Mouse (Mus musculus) midbrain, embryonic 15.5 days (tissue): Measurements from ENCODE around the gene Mt3. TPM values are rescaled to one million over a fixed set of nuclear protein-coding genes. Genes with fewer than 3 reads are reported as not detected.

ENCODE experiments used
- ATAC-seq: fragments of 200-750 bp; cut with Nextera tagmentation; replicated peaks from 2 replicates; pipeline ENCODE4 v1.8.0; 2017; ENCODE audit warnings: moderate TSS enrichment
- H3K27ac ChIP-seq: fragments of 300-500 bp; sonication (generic); 2 replicates; pipeline ENCODE4 v1.5.1; 2015; ENCODE audit warnings: mild to moderate bottlenecking, inconsistent platforms
- H3K27me3 ChIP-seq: fragments of 300-500 bp; sonication (generic); replicated peaks from 2 replicates; pipeline ENCODE4 v1.6.1; 2015; ENCODE audit warnings: inconsistent platforms
- H3K36me3 ChIP-seq: fragments of 300-500 bp; sonication (generic); replicated peaks from 2 replicates; pipeline ENCODE4 v1.6.1; 2015; ENCODE audit warnings: inconsistent platforms
- H3K4me1 ChIP-seq: fragments of 300-500 bp; sonication (generic); 2 replicates; pipeline ENCODE4 v1.6.1; 2015; ENCODE audit warnings: inconsistent platforms
- H3K4me2 ChIP-seq: fragments of 300-500 bp; sonication (generic); 2 replicates; pipeline ENCODE4 v1.6.1; 2015; ENCODE audit warnings: inconsistent platforms, mild to moderate bottlenecking, moderate library complexity
- H3K4me3 ChIP-seq: fragments of 300-500 bp; sonication (generic); 2 replicates; pipeline ENCODE4 v1.5.1; 2015; ENCODE audit warnings: mild to moderate bottlenecking, inconsistent platforms
- H3K9ac ChIP-seq: fragments of 300-500 bp; sonication (generic); 2 replicates; pipeline ENCODE4 v1.6.1; 2015; ENCODE audit warnings: mild to moderate bottlenecking, inconsistent platforms
- H3K9me3 ChIP-seq: fragments of 300-500 bp; sonication (generic); 2 replicates; pipeline ENCODE4 v1.6.1; 2016; ENCODE audit warnings: inconsistent platforms
- WGBS: fragments of 180-500 bp; shearing (Covaris S2); methylation state at CpG from one replicate; pipeline ENCODE4 v1.1.7; 2015; ENCODE audit warnings: mixed read lengths; 5-methylcytosine and 5-hydroxymethylcytosine counted together
- polyA plus RNA-seq: library from polyadenylated mRNA; unstranded; fragments of >200 nt; fragmentation: Nextera tagmentation; extraction: Ambion mirVana; gene quantifications from 2 replicates; pipeline ENCODE4 v1.2.1, GENCODE M21; 2015

The Mt3 gene
- polyA plus RNA-seq = 158 and 189 TPM in 2 replicates

- Histone ChIP-seq H3K27ac (peak within 1 kb of the TSS; percentile 71), H3K9me3 (no peaks in the 10 kb centered on the region), H3K9ac (peak within 1 kb of the TSS; percentile 52), H3K27me3 (no peaks in the 10 kb centered on the region), H3K36me3 (no peaks in the 10 kb centered on the region), H3K4me3 (peak within 1 kb of the TSS; percentile 50), H3K4me2 (peak within 1 kb of the TSS; percentile 94), H3K4me1 (peaks cover 23% of the 10 kb centered on the region)
- 3% methylated on average over 29 of the region's 29 CpGs for WGBS
- peak; percentile 87 for ATAC-seq
Observed at GRCm38 (mm10) chr8:94152513-94153300, at the start of gene Mt3. TSS of gene Mt3 (plus strand) at chr8:94152607.

- H3K9me3 ChIP-seq = no peaks in the 10 kb centered on the region
- no peak overlapping the region for H3K4me2 ChIP-seq
- WGBS = 65% methylated on average over 5 of the region's 5 CpGs
- H3K9ac ChIP-seq = no peak overlapping the region
- H3K36me3 ChIP-seq = no peaks in the 10 kb centered on the region
- H3K27me3 ChIP-seq = no peaks in the 10 kb centered on the region
- no peak overlapping the region for H3K4me3 ChIP-seq
- no peak overlapping the region for H3K27ac ChIP-seq
- ATAC-seq = no peak
- peaks cover under 1% of the 10 kb centered on the region for H3K4me1 ChIP-seq
Observed at GRCm38 (mm10) chr8:94104146-94104545, 48.3 kb upstream of the Mt3 start.

- no peak overlapping the region for H3K27ac ChIP-seq
- H3K4me2 ChIP-seq = no peak overlapping the region
- H3K4me1 ChIP-seq = no peaks in the 10 kb centered on the region
- no peaks in the 10 kb centered on the region for H3K27me3 ChIP-seq
- no peaks in the 10 kb centered on the region for H3K36me3 ChIP-seq
- H3K4me3 ChIP-seq = no peak overlapping the region
- H3K9me3 ChIP-seq = no peaks in the 10 kb centered on the region
- 84% methylated on average over 3 of the region's 3 CpGs for WGBS
- ATAC-seq = no peak
- H3K9ac ChIP-seq = no peak overlapping the region
Observed at GRCm38 (mm10) chr8:94107871-94108270, 44.5 kb upstream of the Mt3 start.

- no peaks in the 10 kb centered on the region for H3K9me3 ChIP-seq
- H3K4me2 ChIP-seq = no peak overlapping the region
- no peak overlapping the region for H3K4me3 ChIP-seq
- no peaks in the 10 kb centered on the region for H3K36me3 ChIP-seq
- ATAC-seq = no peak
- no peak overlapping the region for H3K27ac ChIP-seq
- no peaks in the 10 kb centered on the region for H3K27me3 ChIP-seq
- no peaks in the 10 kb centered on the region for H3K4me1 ChIP-seq
- H3K9ac ChIP-seq = no peak overlapping the region
- 78% methylated on average over 6 of the region's 6 CpGs for WGBS
Observed at GRCm38 (mm10) chr8:94109396-94109795, 43.0 kb upstream of the Mt3 start.

- ATAC-seq = no peak
- 80% methylated on average over 5 of the region's 5 CpGs for WGBS
- Histone ChIP-seq H3K27me3 (no peaks in the 10 kb centered on the region), H3K9ac (no peak overlapping the region), H3K27ac (no peak overlapping the region), H3K4me1 (no peaks in the 10 kb centered on the region), H3K36me3 (no peaks in the 10 kb centered on the region), H3K4me3 (no peak overlapping the region), H3K4me2 (no peak overlapping the region), H3K9me3 (no peaks in the 10 kb centered on the region)
Observed at GRCm38 (mm10) chr8:94109835-94110234, 42.6 kb upstream of the Mt3 start.

- Histone ChIP-seq H3K4me3 (no peak overlapping the region), H3K4me1 (no peaks in the 10 kb centered on the region), H3K27me3 (no peaks in the 10 kb centered on the region), H3K9me3 (no peaks in the 10 kb centered on the region), H3K27ac (no peak overlapping the region), H3K36me3 (no peaks in the 10 kb centered on the region), H3K9ac (no peak overlapping the region), H3K4me2 (no peak overlapping the region)
- no peak for ATAC-seq
- WGBS = 70% methylated on average over 6 of the region's 6 CpGs
Observed at GRCm38 (mm10) chr8:94110526-94111177, 41.8 kb upstream of the Mt3 start.

- no peak overlapping the region for H3K4me3 ChIP-seq
- peaks cover 3% of the 10 kb centered on the region for H3K4me1 ChIP-seq
- no peak overlapping the region for H3K9ac ChIP-seq
- no peak for ATAC-seq
- H3K9me3 ChIP-seq = no peaks in the 10 kb centered on the region
- H3K36me3 ChIP-seq = no peaks in the 10 kb centered on the region
- no peak overlapping the region for H3K27ac ChIP-seq
- 36% methylated on average over 1 of the region's 1 CpGs for WGBS
- H3K27me3 ChIP-seq = no peaks in the 10 kb centered on the region
- no peak overlapping the region for H3K4me2 ChIP-seq
Observed at GRCm38 (mm10) chr8:94113435-94113834, 39.0 kb upstream of the Mt3 start.

- Histone ChIP-seq H3K4me1 (peaks cover 8% of the 10 kb centered on the region), H3K27ac (no peak overlapping the region), H3K4me3 (no peak overlapping the region), H3K4me2 (no peak overlapping the region), H3K27me3 (no peaks in the 10 kb centered on the region), H3K9ac (no peak overlapping the region), H3K9me3 (no peaks in the 10 kb centered on the region), H3K36me3 (no peaks in the 10 kb centered on the region)
- 85% methylated on average over 2 of the region's 2 CpGs for WGBS
- no peak for ATAC-seq
Observed at GRCm38 (mm10) chr8:94113972-94114371, 38.4 kb upstream of the Mt3 start.

- peaks cover 22% of the 10 kb centered on the region for H3K4me1 ChIP-seq
- no peak overlapping the region for H3K4me3 ChIP-seq
- H3K36me3 ChIP-seq = no peaks in the 10 kb centered on the region
- H3K27me3 ChIP-seq = no peaks in the 10 kb centered on the region
- H3K9me3 ChIP-seq = no peaks in the 10 kb centered on the region
- 0% methylated on average over 6 of the region's 6 CpGs for WGBS
- peak overlapping the region; percentile 74 for H3K27ac ChIP-seq
- ATAC-seq = peak; percentile 89
- H3K4me2 ChIP-seq = peak overlapping the region; percentile 20; the same call in 1 of the 2 replicates
- 0 out of 2 replicates have a peak overlapping the region, but pooled peaks have one; percentile 14 for H3K9ac ChIP-seq
Observed at GRCm38 (mm10) chr8:94118776-94119430, 33.5 kb upstream of the Mt3 start.

- Histone ChIP-seq H3K9me3 (no peaks in the 10 kb centered on the region), H3K4me1 (peaks cover 22% of the 10 kb centered on the region), H3K27ac (no peak overlapping the region), H3K4me2 (no peak overlapping the region), H3K27me3 (no peaks in the 10 kb centered on the region), H3K9ac (no peak overlapping the region), H3K4me3 (no peak overlapping the region), H3K36me3 (no peaks in the 10 kb centered on the region)
- 76% methylated on average over 9 of the region's 9 CpGs for WGBS
- no peak for ATAC-seq
Observed at GRCm38 (mm10) chr8:94121625-94122024, 30.8 kb upstream of the Mt3 start.

- no peaks in the 10 kb centered on the region for H3K9me3 ChIP-seq
- H3K4me1 ChIP-seq = peaks cover 27% of the 10 kb centered on the region
- WGBS = 50% methylated on average over 8 of the region's 8 CpGs
- ATAC-seq = no peak
- H3K27ac ChIP-seq = no peak overlapping the region
- no peaks in the 10 kb centered on the region for H3K36me3 ChIP-seq
- no peak overlapping the region for H3K4me2 ChIP-seq
- H3K27me3 ChIP-seq = no peaks in the 10 kb centered on the region
- H3K9ac ChIP-seq = no peak overlapping the region
- H3K4me3 ChIP-seq = no peak overlapping the region
Observed at GRCm38 (mm10) chr8:94122711-94123468, 29.5 kb upstream of the Mt3 start.

GRCm38 (mm10) chr8:94127711-94128110 lies 24.7 kb upstream of the Mt3 start:
- no peak overlapping the region for H3K4me3 ChIP-seq
- no peak overlapping the region for H3K27ac ChIP-seq
- H3K4me2 ChIP-seq = no peak overlapping the region
- no peaks in the 10 kb centered on the region for H3K27me3 ChIP-seq
- peaks cover 12% of the 10 kb centered on the region; the same call in 1 of the 2 replicates for H3K4me1 ChIP-seq
- 0 out of 2 replicates have a peak, but pooled peaks have one; percentile 42 for ATAC-seq
- no peaks in the 10 kb centered on the region for H3K36me3 ChIP-seq
- no peak overlapping the region for H3K9ac ChIP-seq
- H3K9me3 ChIP-seq = no peaks in the 10 kb centered on the region
- WGBS = 63% methylated on average over 6 of the region's 6 CpGs
